Mouse (Mus musculus) hindbrain, embryonic 10.5 days (tissue): Measurements from ENCODE around the gene Polr3c. TPM values are rescaled to one million over a fixed set of nuclear protein-coding genes. Genes with fewer than 3 reads are reported as not detected.

Source experiments
- DNase-seq: peaks from one replicate; pipeline ENCODE4 v3.0.0-alpha.2; 2017; ENCODE audit warnings: low spot score
- H3K27ac ChIP-seq: fragments of 300-500 bp; sonication (generic); 2 replicates; pipeline ENCODE4 v1.5.1; 2016; ENCODE audit warnings: mild to moderate bottlenecking, moderate library complexity
- H3K27me3 ChIP-seq: fragments of 300-500 bp; sonication (generic); 2 replicates; pipeline ENCODE4 v1.6.1; 2016; ENCODE audit warnings: mild to moderate bottlenecking; ENCODE audit not compliant: poor library complexity, insufficient read depth, severe bottlenecking
- H3K36me3 ChIP-seq: fragments of 300-500 bp; sonication (generic); 2 replicates; pipeline ENCODE4 v1.6.1; 2016; ENCODE audit warnings: mild to moderate bottlenecking, moderate library complexity
- H3K4me1 ChIP-seq: fragments of 300-500 bp; sonication (generic); replicated peaks from 2 replicates; pipeline ENCODE4 v1.6.1; 2016; ENCODE audit warnings: mild to moderate bottlenecking
- H3K4me3 ChIP-seq: fragments of 300-500 bp; sonication (generic); 2 replicates; pipeline ENCODE4 v1.5.1; 2016; ENCODE audit warnings: mild to moderate bottlenecking, moderate library complexity
- H3K9me3 ChIP-seq: fragments of 300-500 bp; sonication (generic); 2 replicates; pipeline ENCODE4 v1.6.1; 2016; ENCODE audit warnings: mild to moderate bottlenecking, moderate library complexity
- WGBS: fragments of 180-500 bp; shearing (Covaris S2); methylation state at CpG from one replicate; pipeline ENCODE4 v1.1.7; 2016; 5-methylcytosine and 5-hydroxymethylcytosine counted together
- polyA plus RNA-seq: library from polyadenylated mRNA; unstranded; fragments of >200 nt; fragmentation: Nextera tagmentation; extraction: Ambion mirVana; gene quantifications from 2 replicates; pipeline ENCODE4 v1.2.1, GENCODE M21; 2016

Gene Polr3c
- polyA plus RNA-seq, 1 experiment from 2014 or later: 44.4 TPM

DNA sequence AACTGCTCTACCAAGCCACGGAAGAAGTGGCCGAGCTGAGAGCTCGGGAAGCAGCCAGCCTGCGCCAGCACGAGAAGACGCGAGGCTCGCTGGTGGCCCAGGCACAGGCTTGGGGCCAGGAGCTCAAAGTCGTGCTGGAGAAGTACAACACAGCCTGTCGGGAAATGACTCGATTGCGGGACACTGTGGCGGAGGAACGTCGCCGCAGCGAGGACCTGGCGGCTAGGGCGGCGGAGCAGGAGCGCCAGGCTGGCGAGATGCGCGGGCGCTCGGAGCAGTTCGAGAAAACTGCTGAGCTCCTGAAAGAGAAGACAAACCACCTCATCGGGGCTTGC is 42.6 kb downstream of the Polr3c start:
- Histone ChIP-seq H3K27ac (no peak overlapping the region), H3K4me1 (peaks cover 33% of the 10 kb centered on the region), H3K36me3 (no peaks in the 10 kb centered on the region), H3K4me3 (peak overlapping the region; percentile 41), H3K27me3 (peaks cover 62% of the 10 kb centered on the region), H3K9me3 (no peaks in the 10 kb centered on the region)
- peak; percentile 23 for DNase-seq
- WGBS: 38% methylated on average over 28 of the region's 28 CpGs

DNA sequence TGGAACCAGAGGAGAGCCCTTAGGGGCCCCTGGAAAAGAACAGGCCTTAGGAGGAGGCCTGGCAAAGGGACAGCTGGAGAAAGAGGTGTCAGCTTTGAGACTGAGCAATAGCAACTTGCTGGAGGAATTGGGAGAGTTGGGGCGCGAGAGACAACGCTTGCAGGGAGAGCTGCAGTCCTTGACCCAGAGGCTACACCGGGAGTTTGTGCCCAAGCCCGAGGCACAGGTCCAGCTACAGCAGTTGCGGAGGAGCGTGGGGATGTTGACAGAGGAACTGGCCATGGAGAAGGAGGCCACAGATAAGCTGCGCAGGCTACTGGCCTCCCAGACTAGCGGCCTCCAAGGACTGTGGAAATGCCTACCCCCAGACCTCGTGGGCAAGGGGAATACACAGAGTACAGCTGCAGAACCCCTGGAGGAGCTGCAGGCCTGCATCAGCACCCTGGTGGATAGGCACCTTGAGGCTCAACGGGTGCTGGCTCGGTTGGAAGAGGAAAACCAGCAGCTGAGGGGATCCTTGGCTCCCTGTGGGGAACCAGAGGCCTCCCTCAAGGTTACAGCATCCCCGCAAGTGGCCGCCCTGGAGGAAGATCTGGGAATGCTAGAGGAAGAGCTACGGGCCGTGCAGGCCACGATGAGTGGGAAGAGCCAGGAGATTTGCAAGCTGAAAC is 43.1 kb downstream of the Polr3c start:
- WGBS: 53% methylated on average over 17 of the region's 17 CpGs
- Histone ChIP-seq H3K4me1 (peaks cover 32% of the 10 kb centered on the region), H3K9me3 (no peaks in the 10 kb centered on the region), H3K36me3 (no peaks in the 10 kb centered on the region), H3K27ac (no peak overlapping the region), H3K4me3 (peak overlapping the region; percentile 41), H3K27me3 (peaks cover 62% of the 10 kb centered on the region)
- DNase-seq: no peak

DNA sequence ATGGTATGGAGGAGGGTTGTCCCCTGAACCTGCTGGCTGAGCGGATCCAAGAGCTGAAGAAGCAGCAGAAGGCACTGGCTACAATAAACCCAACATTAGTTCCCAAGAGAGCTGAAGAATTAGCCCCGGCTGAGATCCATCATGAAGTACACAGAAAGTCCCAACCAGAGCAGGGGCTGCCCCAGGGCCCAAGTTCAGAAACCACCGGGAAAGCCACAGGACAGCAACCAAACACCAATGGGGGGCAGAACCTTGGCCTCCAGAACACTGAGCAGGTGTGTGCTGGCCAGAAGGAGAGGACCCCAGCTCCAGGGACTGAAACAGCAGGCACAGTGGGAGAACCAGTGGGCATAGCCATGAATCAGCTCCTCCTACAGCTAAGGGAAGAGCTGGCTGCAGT is 43.9 kb downstream of the Polr3c start:
- 83% methylated on average over 3 of the region's 3 CpGs for WGBS
- DNase-seq: no peak
- H3K36me3 ChIP-seq: no peaks in the 10 kb centered on the region
- H3K4me3 ChIP-seq: no peak overlapping the region
- peaks cover 29% of the 10 kb centered on the region for H3K4me1 ChIP-seq
- H3K9me3 ChIP-seq: no peaks in the 10 kb centered on the region
- H3K27me3 ChIP-seq: peaks cover 67% of the 10 kb centered on the region
- no peak overlapping the region for H3K27ac ChIP-seq

DNA sequence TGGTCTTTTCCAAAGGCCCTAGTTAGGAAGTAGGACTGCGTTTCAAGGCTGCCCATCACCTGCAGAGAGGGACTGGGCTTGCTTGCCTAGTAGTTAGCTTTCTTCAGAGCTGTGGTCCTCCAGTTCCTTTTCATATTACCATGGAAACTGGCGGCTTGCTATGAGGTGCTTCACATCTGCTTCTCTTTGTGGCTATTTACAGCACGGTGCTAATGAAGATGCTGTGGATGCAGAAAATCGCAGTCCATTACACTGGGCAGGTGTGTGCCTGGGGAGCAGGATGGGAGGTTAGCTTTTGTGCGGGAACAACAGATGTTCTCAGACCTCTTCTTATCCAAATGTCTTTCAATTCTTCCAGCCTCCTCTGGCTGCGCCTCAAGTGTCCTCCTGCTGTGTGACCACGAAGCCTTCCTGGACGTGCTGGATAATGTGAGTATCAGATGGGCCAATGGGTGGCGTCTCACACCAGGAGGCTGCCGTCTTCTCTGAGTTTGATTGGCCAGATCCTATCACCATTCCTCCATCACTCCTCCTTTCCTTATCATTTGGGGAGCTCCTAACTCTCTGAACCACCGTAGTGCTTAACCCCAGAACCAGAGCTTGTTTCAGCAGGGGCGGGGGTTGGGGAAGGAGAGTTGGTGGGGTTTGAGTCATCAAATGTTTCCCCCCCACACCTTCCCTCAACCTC is 47.0 kb downstream of the Polr3c start:
- Histone ChIP-seq H3K27ac (no peak overlapping the region), H3K4me1 (peaks cover 35% of the 10 kb centered on the region), H3K36me3 (no peaks in the 10 kb centered on the region), H3K27me3 (peaks cover 67% of the 10 kb centered on the region), H3K9me3 (no peaks in the 10 kb centered on the region), H3K4me3 (no peak overlapping the region)
- WGBS: 18% methylated on average over 12 of the region's 12 CpGs
- no peak for DNase-seq

DNA sequence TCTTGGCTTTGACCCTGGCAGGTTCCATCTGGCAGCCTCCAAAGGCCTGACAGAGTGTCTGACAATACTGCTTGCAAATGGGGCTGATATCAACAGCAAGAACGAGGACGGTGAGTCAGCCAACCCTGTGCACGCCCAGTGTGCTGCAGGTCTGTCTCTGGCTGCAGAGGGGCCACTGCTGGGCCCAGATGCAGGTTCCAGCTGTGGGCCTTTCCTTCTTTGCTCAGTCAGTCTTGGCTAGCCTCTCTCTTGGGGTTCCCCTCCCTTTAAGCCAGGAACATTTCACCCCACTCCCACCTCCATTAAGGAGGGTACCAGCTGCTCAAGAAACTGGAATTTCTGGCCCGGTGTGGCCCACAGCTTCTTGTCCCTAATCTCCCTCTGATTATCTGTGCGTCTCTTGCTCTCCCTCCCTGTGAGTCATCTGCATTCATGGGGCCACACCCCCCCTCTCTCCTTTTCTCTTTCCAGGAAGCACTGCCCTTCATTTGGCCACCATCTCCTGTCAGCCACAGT is 48.2 kb downstream of the Polr3c start:
- Histone ChIP-seq H3K4me3 (no peak overlapping the region), H3K27me3 (peaks cover 55% of the 10 kb centered on the region), H3K4me1 (peaks cover 33% of the 10 kb centered on the region), H3K9me3 (no peaks in the 10 kb centered on the region), H3K36me3 (no peaks in the 10 kb centered on the region), H3K27ac (no peak overlapping the region)
- DNase-seq: no peak
- 23% methylated on average over 5 of the region's 5 CpGs for WGBS

DNA sequence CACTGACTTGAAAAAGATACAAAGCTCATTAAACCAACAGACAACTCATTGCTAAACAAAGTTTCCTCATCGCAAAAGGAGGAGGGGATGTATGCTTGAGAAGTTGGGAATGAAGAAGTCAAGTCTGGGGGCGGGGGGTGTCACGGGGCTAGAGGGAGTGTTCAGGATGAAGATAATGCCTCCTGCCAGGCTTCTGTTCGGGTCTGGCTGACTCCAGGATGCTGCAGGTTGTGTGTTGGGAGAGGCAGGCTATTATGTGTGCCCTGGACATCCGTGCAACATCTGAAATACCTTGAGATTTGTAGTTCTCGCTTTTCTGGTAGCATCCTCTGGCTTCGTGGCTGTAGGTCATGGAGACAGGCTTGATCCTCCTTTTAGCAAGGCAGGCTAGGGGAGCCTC is 49.0 kb downstream of the Polr3c start:
- H3K27ac ChIP-seq: no peak overlapping the region
- WGBS: 59% methylated on average over 7 of the region's 7 CpGs
- no peak overlapping the region for H3K4me3 ChIP-seq
- peaks cover 26% of the 10 kb centered on the region for H3K4me1 ChIP-seq
- H3K36me3 ChIP-seq: no peaks in the 10 kb centered on the region
- DNase-seq: no peak
- peaks cover 48% of the 10 kb centered on the region for H3K27me3 ChIP-seq
- H3K9me3 ChIP-seq: no peaks in the 10 kb centered on the region

DNA sequence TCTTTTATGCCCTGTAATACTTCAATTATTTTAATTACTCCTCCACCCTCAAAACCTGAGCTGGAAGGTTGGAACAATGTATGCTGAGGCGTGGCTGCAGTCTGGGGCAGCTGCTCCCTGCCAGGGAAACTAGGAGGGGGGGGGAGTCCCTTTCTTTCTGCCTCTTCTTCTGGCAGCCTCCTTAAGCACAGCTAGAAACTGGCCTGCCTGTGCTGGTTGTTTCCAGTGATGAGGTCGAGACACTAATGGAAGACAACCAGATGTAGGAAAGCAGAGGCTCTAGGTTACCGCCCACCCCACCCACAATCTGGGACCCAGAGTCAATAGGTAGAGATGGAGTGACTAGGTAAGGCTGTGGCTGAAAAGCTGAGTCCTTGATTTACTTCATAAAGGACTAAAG is 51.7 kb downstream of the Polr3c start:
- no peak overlapping the region for H3K27ac ChIP-seq

DNA sequence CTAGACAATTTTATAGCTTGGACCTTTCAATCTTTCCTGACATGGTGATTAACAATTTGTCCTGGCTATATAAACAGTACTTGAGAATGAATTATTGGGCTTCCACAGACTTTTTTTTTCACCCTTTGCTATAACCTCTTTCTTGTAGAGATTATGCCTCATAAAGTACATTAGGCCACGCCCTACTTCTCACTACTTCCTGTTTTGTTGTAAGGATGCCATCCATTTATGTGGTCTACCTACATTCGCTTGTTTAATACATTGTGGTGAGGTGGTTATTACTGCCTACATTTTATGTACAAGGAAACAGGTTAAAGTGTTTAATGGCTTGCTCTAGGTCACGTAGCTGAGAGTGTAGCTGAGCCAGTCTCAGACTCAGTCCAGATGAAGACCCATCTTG is 52.3 kb downstream of the Polr3c start:
- no peak for DNase-seq
- H3K36me3 ChIP-seq: no peaks in the 10 kb centered on the region
- WGBS: 88% methylated on average over 3 of the region's 3 CpGs
- H3K9me3 ChIP-seq: no peaks in the 10 kb centered on the region
- H3K4me3 ChIP-seq: no peak overlapping the region
- H3K4me1 ChIP-seq: peaks cover 25% of the 10 kb centered on the region
- no peak overlapping the region for H3K27ac ChIP-seq
- peaks cover 44% of the 10 kb centered on the region for H3K27me3 ChIP-seq

More for the DNA sequence above, 51.7 kb downstream of the Polr3c start:
- WGBS: 36% methylated on average over 3 of the region's 3 CpGs
- Histone ChIP-seq H3K9me3 (no peaks in the 10 kb centered on the region), H3K36me3 (no peaks in the 10 kb centered on the region), H3K4me3 (no peak overlapping the region), H3K4me1 (peaks cover 25% of the 10 kb centered on the region), H3K27me3 (peaks cover 44% of the 10 kb centered on the region)
- DNase-seq: no peak

DNA sequence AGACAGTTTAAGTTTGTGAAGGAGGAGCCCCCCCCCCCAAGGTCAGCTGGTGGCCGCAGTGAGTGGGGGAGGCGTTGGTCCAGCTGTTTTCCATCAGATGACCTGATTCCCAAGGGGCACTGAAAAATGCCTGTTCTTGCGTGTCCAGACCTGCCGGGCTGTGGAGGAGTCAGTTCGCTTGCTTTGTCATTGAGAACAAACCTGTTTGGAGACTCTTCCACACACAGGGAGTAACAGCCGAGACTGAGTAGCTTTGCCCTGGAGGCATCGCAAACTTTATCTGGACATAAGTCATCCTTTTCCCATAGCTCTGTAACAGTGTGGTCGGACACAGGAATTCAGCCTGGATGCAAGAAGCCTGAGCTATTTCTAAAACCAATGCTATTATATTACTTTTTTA is 53.0 kb downstream of the Polr3c start:
- peaks cover 27% of the 10 kb centered on the region for H3K4me1 ChIP-seq
- 50% methylated on average over 8 of the region's 8 CpGs for WGBS
- peaks cover 37% of the 10 kb centered on the region for H3K27me3 ChIP-seq
- no peak overlapping the region for H3K4me3 ChIP-seq
- no peak overlapping the region for H3K27ac ChIP-seq
- peak; percentile 25 for DNase-seq
- no peaks in the 10 kb centered on the region for H3K9me3 ChIP-seq
- H3K36me3 ChIP-seq: no peaks in the 10 kb centered on the region

DNA sequence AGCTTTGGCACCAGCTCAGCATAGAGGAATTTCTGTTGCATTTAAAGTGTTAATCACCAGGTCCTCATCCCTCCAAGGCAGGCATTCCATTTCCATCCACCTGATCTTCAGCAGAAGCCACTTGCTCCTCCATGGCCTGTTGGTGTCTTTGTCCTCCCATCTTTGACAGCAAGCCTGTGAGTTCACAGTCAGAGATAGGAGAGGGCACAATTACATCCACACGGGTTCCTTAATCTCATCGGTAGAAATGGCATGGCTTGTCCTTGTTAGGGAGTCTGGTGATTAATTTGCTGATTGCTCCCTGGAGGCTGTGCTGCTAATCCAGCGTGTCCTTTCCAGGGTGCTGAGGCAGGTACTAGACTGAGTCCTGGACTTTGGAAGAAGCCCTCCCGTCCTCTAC is 53.9 kb downstream of the Polr3c start:
- H3K27me3 ChIP-seq: peaks cover 28% of the 10 kb centered on the region
- no peaks in the 10 kb centered on the region for H3K9me3 ChIP-seq
- no peak for DNase-seq
- H3K36me3 ChIP-seq: no peaks in the 10 kb centered on the region
- no peak overlapping the region for H3K4me3 ChIP-seq
- no peak overlapping the region for H3K27ac ChIP-seq
- WGBS: 79% methylated on average over 4 of the region's 4 CpGs
- peaks cover 28% of the 10 kb centered on the region for H3K4me1 ChIP-seq

DNA sequence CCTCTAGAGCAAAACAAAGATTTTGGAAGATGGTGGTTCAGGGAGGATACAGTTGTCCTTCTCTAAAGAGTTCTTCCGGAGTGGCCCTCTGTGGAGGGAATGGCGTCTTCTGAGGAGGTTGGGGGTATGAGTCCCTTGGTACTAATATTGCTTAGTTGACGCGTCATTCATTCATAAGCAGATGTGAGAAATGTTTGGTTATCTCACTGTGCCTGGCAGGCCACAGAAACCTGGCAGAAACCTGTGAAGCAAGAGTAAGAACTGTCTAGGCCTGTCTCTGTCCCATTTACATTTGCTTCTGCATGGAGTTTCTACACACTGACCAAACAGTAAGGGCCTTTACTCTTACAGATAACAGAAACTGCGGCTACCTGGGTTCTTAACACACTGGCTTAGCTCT is 55.9 kb downstream of the Polr3c start:
- no peak overlapping the region for H3K4me3 ChIP-seq
- H3K4me1 ChIP-seq: peaks cover 28% of the 10 kb centered on the region
- DNase-seq: no peak
- WGBS: 94% methylated on average over 5 of the region's 5 CpGs
- H3K9me3 ChIP-seq: no peaks in the 10 kb centered on the region
- H3K27ac ChIP-seq: no peak overlapping the region
- no peaks in the 10 kb centered on the region for H3K36me3 ChIP-seq
- peaks cover 21% of the 10 kb centered on the region for H3K27me3 ChIP-seq

DNA sequence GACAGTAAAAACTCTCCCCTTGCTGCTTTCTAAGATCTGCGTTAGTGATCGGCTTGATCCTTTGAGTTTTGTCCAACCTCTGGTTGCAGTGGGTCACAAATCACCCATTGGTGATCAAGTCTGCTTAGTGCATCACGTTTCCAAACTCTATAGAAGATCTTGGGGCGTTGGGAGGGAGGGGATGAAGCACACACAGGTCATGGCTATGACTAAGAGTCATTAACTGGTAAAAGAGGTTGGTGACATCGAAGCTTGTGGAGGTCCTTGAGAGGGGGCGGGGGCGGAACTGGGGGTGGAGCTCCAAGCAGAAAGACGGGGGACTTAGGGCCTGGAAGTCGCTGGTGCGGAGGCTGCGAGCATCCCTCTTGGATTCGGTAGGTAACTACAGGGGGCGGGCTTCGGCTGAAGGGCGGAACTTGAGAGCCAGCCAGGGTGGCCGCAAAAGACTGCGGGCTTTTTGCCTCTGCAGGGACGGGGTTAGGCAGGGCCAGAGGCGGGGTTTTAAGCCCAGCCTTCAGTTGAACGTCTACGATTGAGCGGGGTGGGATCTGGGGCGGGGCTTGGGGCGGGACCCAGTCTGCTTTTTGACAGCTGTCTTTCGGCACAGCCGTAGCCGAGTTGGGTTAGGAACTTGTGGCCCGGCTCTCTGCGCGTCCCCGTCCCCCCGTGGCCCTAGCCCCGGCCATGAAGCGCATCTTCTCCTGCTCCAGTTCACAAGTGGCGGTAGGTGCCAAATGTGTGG is 57.5 kb downstream of the Polr3c start, which contains the start of gene Ankrd35:
Gene Ankrd35, plus strand, starts transcription at position 405 of the 742 bp plus-strand sequence.
- Histone ChIP-seq H3K27me3 (peaks cover 21% of the 10 kb centered on the region), H3K4me3 (peak within 1 kb of the TSS; percentile 57), H3K4me1 (peaks cover 20% of the 10 kb centered on the region), H3K27ac (peak within 1 kb of the TSS; percentile 59; the same call in 1 of the 2 replicates), H3K36me3 (no peaks in the 10 kb centered on the region), H3K9me3 (no peaks in the 10 kb centered on the region)
- WGBS: 4% methylated on average over 35 of the region's 35 CpGs
- peak; percentile 86 for DNase-seq
